Mouse (Mus musculus): ENCODE measurements around the gene Trim2.

Gene Trim2

GRCm38 (mm10) chr3:84252776-84253654 is 53.7 kb downstream of the Trim2 start:
- no peak for DNase-seq

DNA sequence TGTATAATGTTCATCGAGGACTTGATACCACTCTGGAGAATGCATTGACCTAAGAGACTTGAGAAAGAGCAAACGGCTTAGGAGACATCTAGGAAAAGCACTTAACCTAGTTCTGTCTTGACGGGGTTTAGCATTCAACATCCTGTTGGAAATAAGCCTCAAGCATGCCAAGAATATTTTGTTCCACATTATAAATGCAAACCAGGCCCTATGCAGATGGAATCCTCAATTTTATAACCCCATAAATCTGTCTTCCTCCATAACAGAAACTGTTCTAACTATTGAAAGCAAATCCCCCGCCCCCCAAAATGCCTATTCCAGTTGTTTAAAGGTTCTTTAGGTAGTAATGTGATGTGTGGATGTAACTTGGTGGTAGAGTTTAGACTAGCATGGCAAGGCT is 55.0 kb downstream of the Trim2 start:
- DNase-seq = no peak

DNA sequence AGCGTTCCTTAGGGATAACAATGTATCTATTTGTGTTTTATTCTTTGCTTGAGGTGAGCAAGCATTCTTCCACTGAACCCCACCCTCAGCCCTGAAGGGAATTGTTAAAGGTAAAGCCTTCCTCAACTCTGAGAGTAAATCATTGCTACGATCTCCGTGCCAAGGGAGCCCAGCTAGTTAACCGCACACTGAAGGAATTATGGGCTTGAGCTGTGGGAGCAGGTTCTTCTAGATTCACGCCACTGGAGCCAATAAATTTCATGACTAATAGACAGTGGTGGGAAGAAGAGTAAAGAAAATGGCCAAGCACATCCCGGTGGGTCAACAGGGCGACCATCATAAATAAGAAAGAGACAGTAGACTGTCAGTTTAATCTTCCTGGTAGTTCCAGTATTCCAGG is 56.4 kb downstream of the Trim2 start:
- DNase-seq = no peak

DNA sequence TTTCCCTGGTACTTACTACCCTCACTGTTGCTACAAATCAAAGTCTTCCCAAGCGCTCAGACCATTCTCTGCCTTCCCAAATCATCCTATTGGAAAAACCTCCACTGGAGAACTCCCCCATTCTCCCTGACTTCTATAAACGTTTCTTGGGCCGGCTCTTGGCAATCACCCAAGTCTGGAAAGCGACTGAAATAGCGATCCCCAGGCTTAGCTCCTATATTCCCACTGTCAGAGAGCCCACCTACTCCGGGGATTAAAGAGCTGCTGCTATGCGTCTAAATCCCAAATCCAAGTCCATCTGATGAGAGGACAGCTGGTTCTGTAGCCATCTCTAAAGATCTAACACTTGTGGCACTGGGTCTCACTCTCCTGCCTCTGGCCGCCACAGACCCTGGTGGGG is 58.9 kb downstream of the Trim2 start:
- DNase-seq = no peak

DNA sequence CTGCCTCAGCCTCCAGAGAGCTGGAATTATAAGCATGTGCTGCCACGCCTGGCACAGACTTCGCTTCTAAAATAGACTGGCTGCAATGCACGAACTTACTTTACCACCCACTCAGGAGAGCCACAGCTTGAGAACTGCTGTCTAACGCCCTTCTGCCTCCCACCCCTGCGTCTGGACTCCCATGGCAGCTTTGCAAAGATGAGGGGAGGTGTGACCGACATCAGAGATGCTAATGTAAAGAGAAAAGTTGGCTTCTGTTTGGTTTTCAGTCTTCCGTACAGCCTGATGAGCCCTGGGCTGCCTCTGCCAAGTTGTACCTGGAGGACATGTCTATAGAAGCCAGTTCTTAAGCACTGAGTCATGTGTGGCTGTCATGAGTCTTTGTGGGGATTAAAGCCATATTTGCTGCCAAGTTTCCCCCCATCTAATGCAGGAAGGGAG is 60.2 kb downstream of the Trim2 start:
- no peak for DNase-seq

- DNase-seq = no peak
Measured at GRCm38 (mm10) chr3:84243116-84243515, 63.6 kb downstream of the Trim2 start.

DNA sequence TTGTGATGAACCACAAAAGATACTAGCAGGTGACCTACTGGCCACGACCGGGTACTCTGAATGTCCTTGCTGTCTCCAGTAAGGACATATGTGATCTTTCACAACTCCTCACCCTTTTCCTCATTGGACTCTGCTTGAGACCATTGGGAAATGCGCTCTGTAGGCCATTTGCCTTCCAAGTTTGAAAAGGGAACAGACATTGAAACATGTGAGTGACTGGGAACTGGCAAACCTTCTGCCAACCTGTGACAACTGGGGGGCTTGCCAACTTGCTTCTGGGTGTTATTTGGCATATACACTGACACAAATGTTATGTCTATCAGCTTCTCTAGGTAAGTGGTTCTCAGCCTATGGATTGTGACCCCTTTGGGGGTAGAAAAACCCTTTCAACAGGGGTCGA is 64.2 kb downstream of the Trim2 start:
- DNase-seq = no peak

DNA sequence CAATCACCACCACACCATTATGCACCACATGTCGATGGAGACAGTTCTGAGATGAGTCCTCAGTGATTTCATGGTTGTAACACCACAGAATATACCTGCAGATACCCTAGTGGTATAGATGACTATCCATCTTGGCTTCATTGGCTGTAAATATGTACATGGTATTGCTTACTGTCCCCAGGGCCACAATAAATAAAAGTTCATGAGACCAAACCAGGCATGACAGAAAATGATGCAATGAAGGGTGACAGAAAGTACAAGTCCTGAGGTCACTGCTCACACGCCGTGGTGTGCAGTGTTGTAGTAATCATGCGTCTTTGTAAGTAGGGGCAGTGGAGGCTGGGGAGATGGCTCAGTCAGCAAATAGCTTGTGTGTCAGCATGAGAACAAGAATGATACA is 65.6 kb downstream of the Trim2 start:
- DNase-seq = no peak

DNA sequence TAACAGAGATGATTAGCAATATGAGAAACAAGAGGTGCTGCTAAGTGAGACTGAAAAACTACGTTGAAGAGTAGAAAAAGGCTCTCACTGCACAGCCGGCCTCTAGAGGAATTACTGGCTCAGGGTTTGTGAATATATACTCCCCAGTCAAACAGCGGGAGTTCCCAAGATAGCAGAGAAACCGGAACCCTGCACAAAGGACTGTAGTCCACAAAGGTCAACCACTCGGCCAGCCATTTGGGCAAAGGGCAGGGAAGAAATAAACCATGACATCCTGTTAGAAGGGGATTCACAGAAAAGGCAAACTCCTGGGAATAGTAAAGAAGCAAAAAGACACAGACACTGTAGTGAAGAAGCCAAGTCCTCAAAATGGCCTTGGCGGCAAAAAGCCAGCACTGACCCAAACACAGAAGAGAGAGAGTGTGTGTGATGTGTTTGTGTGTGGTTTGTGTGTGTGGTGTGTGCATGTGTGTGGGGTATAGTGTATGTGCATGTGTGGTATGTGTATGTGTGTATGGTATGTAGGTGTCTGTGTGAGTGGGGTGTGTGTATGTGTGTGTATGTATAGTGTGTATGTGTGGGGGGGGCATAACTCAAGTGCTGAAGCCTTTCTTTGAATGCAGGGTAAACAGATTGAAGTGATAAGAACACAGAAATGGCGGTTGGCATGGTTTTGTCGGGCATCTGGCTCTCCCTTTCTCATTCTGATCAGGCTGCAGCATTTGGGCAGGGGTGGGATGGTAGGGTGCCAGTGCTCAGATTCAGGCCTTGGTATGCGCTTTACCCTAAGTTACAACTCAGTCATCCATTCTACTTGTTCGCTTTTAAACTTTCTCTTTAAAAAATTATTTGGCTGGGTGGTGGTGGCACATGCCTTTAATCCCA is 71.0 kb downstream of the Trim2 start:
- DNase-seq = peak; percentile 49

GRCm38 (mm10) chr3:84234562-84234961 is 72.1 kb downstream of the Trim2 start:
- no peak for DNase-seq

DNA sequence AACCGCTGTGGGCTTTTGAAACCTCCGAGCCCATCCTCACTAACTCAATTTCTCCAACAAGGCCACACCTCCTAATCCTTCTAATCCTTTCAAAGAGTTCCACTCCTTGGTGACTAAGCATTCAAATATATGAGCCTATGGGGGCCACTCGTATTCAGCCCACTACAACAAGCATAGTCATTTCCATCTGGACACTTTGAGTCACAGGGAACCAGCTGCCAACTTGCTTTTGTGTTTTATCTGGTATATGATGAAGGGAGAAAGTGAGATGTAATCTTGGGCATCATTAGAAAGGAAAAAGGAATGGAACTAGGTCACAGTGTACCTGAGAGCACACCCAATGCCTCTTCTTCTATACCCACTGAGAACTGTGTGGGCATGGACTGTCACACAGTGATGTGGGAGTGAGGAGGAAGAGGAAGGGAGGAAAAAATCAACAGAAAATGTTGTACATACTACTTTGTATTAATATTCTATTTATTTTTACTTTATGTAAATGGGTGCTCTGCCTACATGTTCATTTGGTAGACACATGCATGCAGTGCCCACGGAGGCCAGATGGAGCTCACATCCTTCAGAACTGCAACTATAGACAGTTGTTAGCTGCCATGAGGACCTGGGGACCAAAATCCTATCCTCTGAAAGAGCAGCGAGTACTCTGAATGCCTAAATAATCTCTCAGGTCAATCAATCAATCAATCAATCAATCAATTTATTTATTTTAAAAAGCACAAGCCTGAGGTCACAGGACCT is 72.8 kb downstream of the Trim2 start:
- no peak for DNase-seq

- no peak for DNase-seq
Measured at GRCm38 (mm10) chr3:84232312-84232711, 74.4 kb downstream of the Trim2 start.

DNA sequence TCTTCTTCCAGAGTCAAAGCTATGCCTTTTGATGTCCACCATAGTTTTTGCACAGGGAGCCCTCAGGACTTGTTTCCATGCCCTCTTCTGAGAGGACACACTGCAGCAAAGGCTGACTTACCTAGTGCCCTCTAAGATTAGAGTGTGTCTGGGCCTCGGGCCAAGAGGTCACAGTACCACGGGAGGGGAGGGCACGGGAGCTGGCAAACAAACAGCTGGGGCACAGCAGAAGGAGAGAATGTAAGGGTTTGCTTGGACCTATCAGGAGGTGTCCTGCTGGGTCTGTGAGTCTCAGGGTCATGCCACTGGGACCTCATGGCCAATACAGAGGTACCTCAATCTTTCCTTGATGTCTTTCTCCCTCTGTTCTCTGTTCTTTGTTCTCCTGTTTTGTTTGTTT is 75.7 kb downstream of the Trim2 start:
- peak; percentile 80 for DNase-seq

- DNase-seq = peak; percentile 83
Measured at GRCm38 (mm10) chr3:84228911-84229310, 77.8 kb downstream of the Trim2 start.

DNA sequence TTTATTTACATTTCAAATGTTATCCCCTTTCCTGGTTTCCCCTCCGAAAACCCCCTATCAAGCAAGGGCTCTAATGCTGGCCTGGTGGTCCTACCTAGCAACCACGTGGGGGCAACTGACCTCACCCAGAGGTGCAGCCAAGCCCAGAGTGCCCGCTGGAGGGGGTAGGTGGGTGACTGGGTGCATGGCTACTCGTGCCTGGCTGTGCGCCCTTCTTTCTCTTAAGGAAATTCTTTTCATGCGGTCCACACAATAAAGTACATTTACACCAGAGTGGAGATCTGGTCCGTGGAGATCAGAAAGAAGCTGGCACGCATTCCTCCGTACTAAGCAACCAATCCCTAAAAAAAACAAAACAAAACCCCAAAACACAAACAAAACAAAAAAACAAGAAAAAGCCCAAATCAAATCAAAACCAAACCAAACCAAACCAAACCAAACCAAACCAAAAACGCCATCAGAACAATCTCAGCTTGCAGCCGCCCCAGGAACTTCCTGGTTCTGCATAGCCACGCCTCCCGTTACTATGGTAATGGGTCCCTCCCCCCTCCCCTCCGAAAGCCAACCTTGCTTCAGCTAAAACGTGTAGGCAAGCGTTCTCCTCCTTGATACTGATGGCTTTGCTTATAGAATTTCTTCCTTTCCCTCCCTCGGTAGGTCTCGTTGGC is 78.3 kb downstream of the Trim2 start:
- peak; percentile 66 for DNase-seq

DNA sequence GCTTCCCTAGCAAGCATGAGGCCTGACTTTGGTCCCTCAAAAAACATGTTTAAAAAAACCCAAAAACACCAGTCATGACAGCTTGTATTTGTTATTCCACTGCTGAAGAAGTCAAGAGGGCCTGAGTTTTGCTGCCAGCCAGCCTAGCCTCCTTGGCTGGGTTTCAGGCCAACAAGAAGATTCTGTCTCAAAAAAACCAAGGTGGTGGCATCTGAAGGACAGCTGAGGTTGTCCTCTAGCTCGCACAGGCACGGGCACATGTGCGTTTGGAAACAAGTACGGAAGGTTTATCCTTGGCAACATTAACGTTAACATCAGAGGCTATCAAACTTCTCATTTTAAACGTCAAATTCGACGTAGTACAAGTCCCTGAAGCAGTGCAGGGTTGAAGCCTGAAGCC is 79.0 kb downstream of the Trim2 start:
- DNase-seq = peak; percentile 45

DNA sequence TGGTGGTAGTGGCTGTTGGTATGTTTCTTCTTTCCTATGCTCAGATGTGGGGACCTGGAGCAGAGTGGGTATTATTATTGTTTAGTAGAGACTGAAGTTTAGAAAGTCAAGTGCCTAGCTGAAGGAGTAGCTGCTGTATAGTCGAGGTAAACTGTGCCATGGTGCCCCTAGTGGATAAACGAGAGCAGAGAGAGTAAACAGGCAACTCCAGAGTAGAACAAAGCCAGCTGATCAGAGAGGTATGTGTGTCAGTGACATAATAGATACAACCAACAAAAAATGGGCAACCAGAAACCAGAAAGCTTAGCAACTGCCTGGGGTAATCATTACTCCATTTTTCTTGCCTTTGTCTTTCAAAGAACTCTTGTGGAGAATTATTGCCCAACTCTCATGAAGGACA is 81.7 kb downstream of the Trim2 start:
- peak; percentile 31 for DNase-seq

- DNase-seq = peak; percentile 35
Measured at GRCm38 (mm10) chr3:84220748-84221147, 85.9 kb downstream of the Trim2 start.

DNA sequence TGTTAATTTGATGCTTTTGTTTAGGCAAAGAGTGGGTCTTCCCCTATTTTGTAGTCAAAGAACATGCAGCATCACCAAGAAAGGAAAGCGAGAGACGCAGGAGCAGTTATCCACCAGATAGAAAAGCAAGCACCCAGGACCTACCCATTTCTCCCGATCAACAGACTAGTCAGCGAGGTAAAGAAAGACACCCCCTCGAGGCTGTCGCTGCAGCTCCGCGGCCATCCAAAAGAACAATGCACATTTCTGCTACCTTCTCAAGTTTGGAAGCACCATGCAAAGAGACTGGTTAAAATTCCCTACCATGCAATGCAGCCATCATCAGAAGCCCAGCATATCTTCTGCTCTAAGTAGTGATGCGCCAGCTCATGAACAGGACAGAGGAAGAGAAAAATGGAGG is 86.4 kb downstream of the Trim2 start:
- DNase-seq = no peak

DNA sequence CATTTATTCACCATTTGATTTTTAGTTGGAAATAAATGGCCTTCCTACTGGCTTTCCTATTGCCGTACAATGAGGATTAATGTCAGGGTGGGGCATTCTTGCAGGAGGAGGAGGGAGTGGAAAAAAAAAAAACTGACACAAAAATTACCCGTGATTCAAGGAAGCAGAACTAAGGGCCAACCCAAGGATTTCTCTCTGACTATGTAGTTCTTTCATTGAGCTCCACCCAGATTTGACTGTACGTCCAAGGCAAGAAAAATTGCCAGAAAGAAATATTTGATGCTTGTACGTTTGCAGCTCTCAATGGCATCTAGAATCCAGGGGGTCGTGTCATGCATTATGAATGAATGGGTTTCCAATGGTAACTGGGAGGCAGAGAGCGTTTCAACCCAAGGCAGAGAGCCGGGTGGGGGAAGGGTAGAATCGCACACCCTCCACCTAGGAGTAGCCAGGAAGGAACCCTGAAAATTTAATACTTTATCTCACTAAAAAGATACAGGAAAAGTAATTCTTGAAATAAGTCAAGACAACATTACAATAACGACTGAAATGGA is 86.9 kb downstream of the Trim2 start:
- no peak for DNase-seq

GRCm38 (mm10) chr3:84219166-84219710 is 87.4 kb downstream of the Trim2 start:
- DNase-seq = no peak

- no peak for DNase-seq
Measured at GRCm38 (mm10) chr3:84218498-84218897, 88.2 kb downstream of the Trim2 start.

Measured in lung, postnatal 36 days (tissue).